Mouse (Mus musculus) ES-E14 (cell line): ENCODE results near the gene Pimreg.

ENCODE experiments used
- CHD2 ChIP-seq: IDR thresholded peaks from 2 replicates; pipeline ENCODE4 v1.6.1; 2014; ENCODE audit warnings: mild to moderate bottlenecking, low read depth, low read length, inconsistent platforms
- MAFK ChIP-seq: IDR thresholded peaks from 2 replicates; pipeline ENCODE4 v1.6.1; 2014; ENCODE audit warnings: mild to moderate bottlenecking, low read depth, low read length, inconsistent platforms; ENCODE audit not compliant: insufficient read depth
- ZC3H11A ChIP-seq: IDR thresholded peaks from 2 replicates; pipeline ENCODE4 v1.6.1; 2012; ENCODE audit warnings: low read depth, mild to moderate bottlenecking, inconsistent platforms, low read length, borderline replicate concordance
- ZNF384 ChIP-seq: IDR thresholded peaks from 2 replicates; pipeline ENCODE4 v1.6.1; 2012; ENCODE audit warnings: low read depth, low read length, inconsistent platforms

DNA sequence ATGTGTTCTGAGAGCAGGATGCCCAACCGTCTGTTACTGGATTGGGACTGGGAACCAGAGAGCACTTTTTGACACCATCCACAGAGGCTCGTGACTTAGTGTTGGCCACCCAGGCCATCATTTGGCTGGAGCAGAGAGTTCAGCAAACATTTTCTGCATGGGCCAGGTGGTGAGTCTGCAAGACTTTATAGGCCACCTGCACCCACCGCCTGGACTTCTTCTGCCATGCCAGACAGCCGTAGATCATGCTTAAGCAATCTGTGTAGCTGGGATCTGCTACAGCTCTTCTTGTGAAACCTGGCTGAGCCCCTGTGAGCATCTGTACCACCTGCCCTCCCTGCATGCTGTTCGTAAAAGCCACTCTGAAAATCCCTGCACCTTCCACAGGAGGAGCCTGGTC lies 25.5 kb downstream of the Pimreg start:
- TF ChIP-seq CHD2 (no peak), ZNF384 (no peak), ZC3H11A (no peak), MAFK (no peak)
